Mouse (Mus musculus) liver, embryonic 11.5 days (tissue): ENCODE data around the gene Cdc37l1. TPM values are rescaled to one million over a fixed set of nuclear protein-coding genes. Genes with fewer than 3 reads are reported as not detected.

Experiments used
- ATAC-seq: fragments of 200-750 bp; cut with Nextera tagmentation; replicated peaks from 2 replicates; pipeline ENCODE4 v1.8.0; 2017; ENCODE audit warnings: moderate number of reproducible peaks, mild to moderate bottlenecking, moderate TSS enrichment, moderate library complexity; ENCODE audit not compliant: low FRiP score
- DNase-seq: peaks from one replicate; pipeline ENCODE4 v3.0.0-alpha.2; 2017; ENCODE audit warnings: low spot score
- H3K27ac ChIP-seq: fragments of 300-500 bp; sonication (generic); 2 replicates; pipeline ENCODE4 v1.5.1; 2014; ENCODE audit warnings: mild to moderate bottlenecking, low read depth, low read length, control low read depth
- H3K27me3 ChIP-seq: fragments of 300-500 bp; sonication (generic); replicated peaks from 2 replicates; pipeline ENCODE4 v1.6.1; 2014; ENCODE audit warnings: low read length, mixed read lengths; ENCODE audit not compliant: control insufficient read depth, insufficient read depth
- H3K36me3 ChIP-seq: fragments of 300-500 bp; sonication (generic); 2 replicates; pipeline ENCODE4 v1.6.1; 2014; ENCODE audit warnings: mild to moderate bottlenecking, low read length, moderate library complexity, mixed read lengths; ENCODE audit not compliant: control insufficient read depth, insufficient read depth
- H3K4me1 ChIP-seq: fragments of 300-500 bp; sonication (generic); replicated peaks from 2 replicates; pipeline ENCODE4 v1.6.1; 2014; ENCODE audit warnings: low read length, mixed read lengths; ENCODE audit not compliant: control insufficient read depth, insufficient read depth
- H3K4me2 ChIP-seq: fragments of 300-500 bp; sonication (generic); 2 replicates; pipeline ENCODE4 v1.6.1; 2014; ENCODE audit warnings: mild to moderate bottlenecking, control low read depth, moderate library complexity
- H3K4me3 ChIP-seq: fragments of 300-500 bp; sonication (generic); 2 replicates; pipeline ENCODE4 v1.5.1; 2014; ENCODE audit warnings: low read depth, low read length, control low read depth
- H3K9ac ChIP-seq: fragments of 300-500 bp; sonication (generic); 2 replicates; pipeline ENCODE4 v1.6.1; 2014; ENCODE audit warnings: low read depth, low read length, control low read depth
- H3K9me3 ChIP-seq: fragments of 300-500 bp; sonication (generic); 2 replicates; pipeline ENCODE4 v1.6.1; 2016; ENCODE audit warnings: low read length, inconsistent platforms, mixed read lengths; ENCODE audit not compliant: control insufficient read depth
- WGBS: fragments of 180-500 bp; shearing (Covaris S2); extraction: QIAGEN DNeasy Blood & Tissue Kit; methylation state at CpG from one replicate; pipeline ENCODE4 v1.1.7; 2014; 5-methylcytosine and 5-hydroxymethylcytosine counted together
- polyA plus RNA-seq: library from polyadenylated mRNA; unstranded; fragments of >200 nt; fragmentation: Nextera tagmentation; extraction: Ambion mirVana; gene quantifications from 2 replicates; pipeline ENCODE4 v1.2.1, GENCODE M21; 2014

The Cdc37l1 gene
- polyA plus RNA-seq, 1 experiment from 2014 or later: 27.9 TPM

DNA sequence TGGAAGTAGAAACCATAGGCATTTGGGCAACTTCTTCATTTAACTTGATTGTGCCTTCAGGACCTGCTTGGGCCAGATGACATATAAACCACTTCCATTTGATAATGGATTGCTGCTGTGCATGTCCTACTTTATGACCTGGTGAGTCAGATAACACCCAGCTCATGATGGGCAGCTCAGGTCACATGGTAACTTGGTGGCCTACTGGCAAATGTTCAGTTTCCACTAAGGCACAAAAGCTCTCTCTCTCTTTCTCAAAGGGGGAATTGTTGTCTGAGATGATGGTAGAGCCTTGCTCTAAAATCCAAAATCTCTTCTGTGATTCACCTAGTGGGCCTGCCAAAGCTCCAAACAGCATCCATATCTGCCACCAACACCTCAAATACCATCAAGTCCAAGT, 42.5 kb downstream of the Cdc37l1 start:
- no peaks in the 10 kb centered on the region for H3K27me3 ChIP-seq
- H3K27ac ChIP-seq: no peak overlapping the region
- no peak overlapping the region for H3K9ac ChIP-seq
- H3K9me3 ChIP-seq: no peaks in the 10 kb centered on the region
- H3K4me2 ChIP-seq: no peak overlapping the region
- no peak overlapping the region for H3K4me3 ChIP-seq
- DNase-seq: no peak
- H3K4me1 ChIP-seq: no peaks in the 10 kb centered on the region
- H3K36me3 ChIP-seq: peaks cover 15% of the 10 kb centered on the region
- no peak for ATAC-seq

DNA sequence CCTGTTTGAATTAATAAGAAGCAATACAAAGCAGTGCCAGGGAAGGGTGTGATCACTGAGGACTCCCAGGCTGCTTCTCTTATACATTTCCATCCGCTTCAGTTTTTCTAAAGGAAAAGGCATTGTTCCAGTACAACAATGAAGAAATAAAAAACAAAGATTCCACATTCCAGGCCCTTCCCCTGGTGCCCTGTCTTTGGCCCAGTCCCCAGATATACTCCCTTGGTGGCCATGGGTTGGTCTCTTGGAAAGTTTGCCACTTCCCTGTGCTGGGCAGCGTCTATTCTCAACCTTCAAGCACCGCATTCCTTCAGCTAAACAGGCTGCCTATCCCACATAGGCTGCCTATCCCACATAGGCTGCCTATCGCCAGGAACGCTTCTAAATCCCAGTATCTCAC, 46.9 kb downstream of the Cdc37l1 start:
- Histone ChIP-seq H3K36me3 (peaks cover 18% of the 10 kb centered on the region), H3K27me3 (no peaks in the 10 kb centered on the region), H3K4me2 (no peak overlapping the region), H3K4me3 (no peak overlapping the region), H3K9ac (no peak overlapping the region), H3K27ac (no peak overlapping the region), H3K4me1 (no peaks in the 10 kb centered on the region), H3K9me3 (no peaks in the 10 kb centered on the region)
- no peak for ATAC-seq
- no peak for DNase-seq
- WGBS: 88% methylated on average over 5 of the region's 5 CpGs

DNA sequence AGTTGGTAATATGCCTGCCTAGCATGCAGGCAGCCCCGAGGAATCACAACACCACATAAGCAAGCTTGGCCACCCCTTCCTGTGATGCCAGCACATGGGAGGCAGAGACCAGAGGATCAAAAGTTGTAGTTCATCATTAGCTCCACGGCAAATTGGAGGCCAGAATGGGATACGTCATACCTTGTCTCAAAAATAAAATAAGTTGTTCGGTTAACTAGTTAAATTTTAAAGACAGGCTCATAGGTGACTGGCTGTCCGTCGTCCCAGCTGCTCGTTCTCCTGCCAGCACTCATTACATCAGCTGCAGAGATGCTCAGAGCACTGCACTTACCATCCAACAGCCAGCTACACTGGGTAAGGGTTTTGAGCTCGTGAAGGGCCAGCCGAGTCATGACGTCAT, 47.4 kb downstream of the Cdc37l1 start:
- H3K36me3 ChIP-seq: peaks cover 17% of the 10 kb centered on the region
- no peaks in the 10 kb centered on the region for H3K9me3 ChIP-seq
- no peaks in the 10 kb centered on the region for H3K4me1 ChIP-seq
- no peak overlapping the region for H3K27ac ChIP-seq
- H3K4me3 ChIP-seq: no peak overlapping the region
- ATAC-seq (no peak), DNase-seq (no peak)
- WGBS: 91% methylated on average over 10 of the region's 10 CpGs
- no peaks in the 10 kb centered on the region for H3K27me3 ChIP-seq
- no peak overlapping the region for H3K9ac ChIP-seq
- no peak overlapping the region for H3K4me2 ChIP-seq

DNA sequence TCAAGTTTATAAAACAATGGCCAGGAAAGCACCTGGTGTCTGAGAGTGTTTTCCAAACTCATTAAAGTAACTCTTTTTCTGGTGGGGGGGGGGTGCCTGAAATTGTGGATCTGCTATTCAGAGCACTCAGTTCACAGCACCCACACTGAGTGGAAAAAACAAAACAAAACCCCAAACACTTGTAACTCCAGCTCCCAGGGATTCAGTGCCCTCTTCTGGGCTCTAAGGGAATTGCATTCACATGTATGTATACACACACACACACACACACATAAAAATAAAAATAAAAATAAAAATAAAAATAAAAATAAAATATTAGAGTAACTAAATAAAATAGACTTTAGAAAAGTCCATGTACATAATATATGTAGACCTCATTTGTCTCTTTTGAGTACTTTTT, 49.2 kb downstream of the Cdc37l1 start:
- Histone ChIP-seq H3K27ac (no peak overlapping the region), H3K9ac (no peak overlapping the region), H3K9me3 (no peaks in the 10 kb centered on the region), H3K4me2 (no peak overlapping the region), H3K36me3 (peaks cover 16% of the 10 kb centered on the region), H3K27me3 (no peaks in the 10 kb centered on the region), H3K4me3 (no peak overlapping the region), H3K4me1 (no peaks in the 10 kb centered on the region)
- DNase-seq: no peak
- ATAC-seq: no peak

DNA sequence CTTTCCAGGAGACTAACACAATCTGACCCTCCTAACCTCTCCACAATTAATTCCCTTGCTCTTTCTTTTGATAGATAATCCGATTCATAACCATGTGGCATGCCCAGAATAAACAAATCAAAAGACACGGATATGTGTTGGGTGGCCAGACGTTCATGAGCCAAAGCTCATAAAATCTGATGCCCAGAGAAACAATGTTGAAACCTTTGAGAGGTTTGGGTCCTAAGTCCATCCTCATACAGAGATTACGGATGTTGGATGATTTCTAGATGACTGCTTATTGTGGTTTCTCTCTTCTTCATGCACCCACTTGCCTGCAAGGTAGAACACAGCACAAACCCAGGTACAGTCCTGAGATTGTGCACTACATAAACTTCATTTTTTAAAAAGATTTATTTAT, 50.1 kb downstream of the Cdc37l1 start:
- Histone ChIP-seq H3K4me3 (no peak overlapping the region), H3K4me2 (no peak overlapping the region), H3K9ac (no peak overlapping the region), H3K27me3 (no peaks in the 10 kb centered on the region), H3K4me1 (no peaks in the 10 kb centered on the region), H3K36me3 (peaks cover 13% of the 10 kb centered on the region), H3K27ac (no peak overlapping the region), H3K9me3 (no peaks in the 10 kb centered on the region)
- ATAC-seq (no peak), DNase-seq (no peak)
- 87% methylated on average over 4 of the region's 4 CpGs for WGBS

DNA sequence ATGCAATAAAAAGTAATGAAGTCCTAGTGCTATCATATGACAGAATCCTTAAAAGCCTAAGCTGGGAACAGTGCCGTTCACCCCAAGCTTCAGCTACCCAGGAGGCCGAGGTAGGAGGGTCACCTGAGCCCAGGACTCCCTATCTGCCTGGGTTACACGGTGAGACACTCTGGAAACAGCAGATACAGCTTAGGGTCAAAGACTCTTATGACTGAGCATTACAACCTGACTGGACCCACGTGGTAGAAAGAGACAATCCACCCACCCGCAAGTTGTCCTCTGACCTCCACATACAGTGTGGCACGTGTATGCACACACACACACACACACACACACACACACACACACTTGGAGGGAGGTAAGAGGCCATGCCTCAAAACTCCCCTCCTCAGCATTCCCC, 52.0 kb downstream of the Cdc37l1 start:
- peaks cover 8% of the 10 kb centered on the region for H3K4me1 ChIP-seq
- H3K9me3 ChIP-seq: no peaks in the 10 kb centered on the region
- no peak overlapping the region for H3K27ac ChIP-seq
- no peak overlapping the region for H3K9ac ChIP-seq
- DNase-seq: no peak
- H3K4me2 ChIP-seq: no peak overlapping the region
- WGBS: 81% methylated on average over 6 of the region's 6 CpGs
- no peak overlapping the region for H3K4me3 ChIP-seq
- no peaks in the 10 kb centered on the region for H3K27me3 ChIP-seq
- H3K36me3 ChIP-seq: peaks cover 8% of the 10 kb centered on the region; the same call in 1 of the 2 replicates
- ATAC-seq: no peak

DNA sequence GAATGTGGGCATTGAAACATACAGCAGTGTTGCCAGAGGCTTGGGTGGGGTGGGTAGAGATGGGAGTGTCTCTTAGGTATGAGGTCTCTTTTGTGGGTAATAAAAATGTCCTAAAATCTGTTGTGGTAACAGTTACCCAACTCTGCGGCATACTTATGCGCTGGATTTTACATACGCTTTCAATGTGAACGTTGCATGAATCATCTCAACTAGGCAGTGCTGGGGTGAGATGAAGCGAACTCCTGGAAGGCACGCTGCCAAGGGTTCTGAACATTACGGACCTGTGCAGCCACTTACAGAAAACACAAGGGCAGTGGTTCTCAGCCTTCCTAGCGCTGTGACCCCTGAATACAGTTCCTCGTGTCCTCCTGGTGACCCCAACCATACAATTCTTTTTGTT, 52.5 kb downstream of the Cdc37l1 start:
- Histone ChIP-seq H3K27ac (no peak overlapping the region), H3K27me3 (no peaks in the 10 kb centered on the region), H3K36me3 (peaks cover 3% of the 10 kb centered on the region; the same call in 1 of the 2 replicates), H3K9me3 (no peaks in the 10 kb centered on the region), H3K4me2 (no peak overlapping the region), H3K9ac (no peak overlapping the region), H3K4me1 (peaks cover 8% of the 10 kb centered on the region), H3K4me3 (no peak overlapping the region)
- no peak for ATAC-seq
- WGBS: 88% methylated on average over 9 of the region's 9 CpGs
- no peak for DNase-seq

DNA sequence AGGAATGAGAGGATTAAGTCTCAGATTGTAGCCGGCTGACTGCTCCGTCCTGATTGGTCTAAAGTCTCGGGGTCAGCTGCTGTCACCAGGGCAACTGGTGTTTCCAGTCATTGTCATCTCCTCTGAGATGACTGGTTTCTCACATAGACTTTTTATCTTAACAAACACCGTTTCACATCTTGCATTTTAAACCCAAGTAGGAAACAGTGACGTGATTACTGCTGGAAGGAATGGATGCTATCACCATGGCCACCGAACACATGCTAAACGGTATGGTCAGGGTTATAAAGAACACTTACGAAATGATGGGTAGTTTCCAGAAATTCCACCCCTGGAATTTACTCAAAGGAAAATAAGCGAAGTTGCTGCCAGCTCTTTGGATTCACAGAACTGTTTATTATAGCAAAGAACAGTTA, 54.2 kb downstream of the Cdc37l1 start:
- no peak for DNase-seq
- Histone ChIP-seq H3K36me3 (no peaks in the 10 kb centered on the region), H3K4me3 (no peak overlapping the region), H3K9me3 (no peaks in the 10 kb centered on the region), H3K27me3 (no peaks in the 10 kb centered on the region), H3K4me2 (no peak overlapping the region), H3K9ac (no peak overlapping the region), H3K27ac (no peak overlapping the region), H3K4me1 (peaks cover 15% of the 10 kb centered on the region)
- WGBS: 67% methylated on average over 9 of the region's 9 CpGs
- ATAC-seq: no peak

DNA sequence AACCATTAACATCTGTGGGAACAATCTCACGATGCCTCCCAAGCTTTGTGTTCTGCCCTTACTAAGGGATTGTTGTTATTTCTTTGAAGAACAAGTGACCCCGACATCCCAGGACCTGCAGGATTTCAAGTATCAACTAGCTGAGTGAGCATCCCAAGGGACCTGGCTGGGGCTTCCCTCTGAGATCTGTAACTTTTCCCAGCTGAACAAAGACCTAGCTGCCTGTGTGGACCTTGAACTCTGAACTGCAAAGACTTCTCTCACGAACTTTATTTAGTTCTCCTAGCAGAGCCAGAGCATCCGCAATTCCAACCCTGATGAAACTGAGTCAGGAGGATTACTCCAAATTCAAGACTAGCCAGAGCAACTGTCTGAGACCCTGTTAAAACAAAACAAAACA, 55.2 kb downstream of the Cdc37l1 start:
- no peak overlapping the region for H3K4me3 ChIP-seq
- H3K27ac ChIP-seq: no peak overlapping the region
- DNase-seq (no peak), ATAC-seq (no peak)
- no peak overlapping the region for H3K9ac ChIP-seq
- H3K9me3 ChIP-seq: no peaks in the 10 kb centered on the region
- H3K4me2 ChIP-seq: peak overlapping the region; percentile 82; the same call in 1 of the 2 replicates
- H3K36me3 ChIP-seq: no peaks in the 10 kb centered on the region
- H3K4me1 ChIP-seq: peaks cover 15% of the 10 kb centered on the region
- 73% methylated on average over 4 of the region's 4 CpGs for WGBS
- no peaks in the 10 kb centered on the region for H3K27me3 ChIP-seq
